Mouse (Mus musculus): ENCODE data around the gene Rfpl4.
A peak's percentile ranks its signal among the peaks of the same experiment; 100 is the strongest.
"Not testable (repeated sequence)": the region's sequence is repeated elsewhere in the genome, so short reads cannot be mapped to it uniquely, and the experiment has no call there.

Rfpl4 gene

DNA sequence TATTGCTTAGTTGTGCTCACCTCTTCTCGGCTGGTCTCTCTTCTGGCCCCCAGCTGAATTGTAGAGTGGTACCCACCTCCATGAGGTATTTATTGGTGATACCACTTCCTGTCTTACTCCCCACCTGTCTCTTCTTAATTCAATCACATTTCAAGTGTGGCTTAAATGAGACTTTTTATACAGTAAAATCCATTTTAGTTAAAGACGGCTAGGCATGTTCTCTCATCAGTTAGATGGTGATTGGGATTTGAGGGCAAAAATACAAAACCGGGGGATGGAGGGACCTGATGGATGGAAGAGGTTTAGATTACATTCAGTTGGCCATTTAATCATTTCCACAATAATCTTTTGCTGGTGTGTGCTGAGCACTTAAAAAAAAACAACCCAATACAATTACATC is at the start of gene Rfpl4:
TSS of gene Rfpl4 (minus strand) at position 101 of the 400 bp plus-strand sequence.
- DNase-seq (ENCODE audit: low spot score in 2 of 2) = no peak

DNA sequence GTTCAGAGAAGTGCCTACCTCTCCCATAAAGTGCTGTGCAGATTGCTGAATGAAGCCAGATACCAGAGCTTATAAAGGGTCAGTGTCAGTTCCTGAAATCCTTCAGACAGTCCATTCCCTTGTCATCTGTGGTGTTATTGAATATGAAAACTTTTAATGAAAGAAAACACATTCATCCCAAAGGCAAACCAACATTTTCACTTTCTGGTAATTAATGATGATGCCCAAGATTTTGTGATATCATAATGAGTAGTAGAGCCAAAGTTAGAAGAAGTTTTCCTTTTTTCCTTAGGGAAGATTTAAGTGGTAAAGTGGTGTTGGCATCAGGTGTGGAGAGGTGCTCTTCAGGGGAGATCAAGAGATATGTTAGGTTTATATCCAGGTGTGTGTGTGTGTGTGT is 32.8 kb upstream of the Rfpl4 start, which contains the start of gene Vmn1r55:
TSS of gene Vmn1r55 (minus strand) at position 101 of the 400 bp plus-strand sequence.
- not testable (repeated sequence) for DNase-seq (ENCODE audit: low spot score in 2 of 2)

DNA sequence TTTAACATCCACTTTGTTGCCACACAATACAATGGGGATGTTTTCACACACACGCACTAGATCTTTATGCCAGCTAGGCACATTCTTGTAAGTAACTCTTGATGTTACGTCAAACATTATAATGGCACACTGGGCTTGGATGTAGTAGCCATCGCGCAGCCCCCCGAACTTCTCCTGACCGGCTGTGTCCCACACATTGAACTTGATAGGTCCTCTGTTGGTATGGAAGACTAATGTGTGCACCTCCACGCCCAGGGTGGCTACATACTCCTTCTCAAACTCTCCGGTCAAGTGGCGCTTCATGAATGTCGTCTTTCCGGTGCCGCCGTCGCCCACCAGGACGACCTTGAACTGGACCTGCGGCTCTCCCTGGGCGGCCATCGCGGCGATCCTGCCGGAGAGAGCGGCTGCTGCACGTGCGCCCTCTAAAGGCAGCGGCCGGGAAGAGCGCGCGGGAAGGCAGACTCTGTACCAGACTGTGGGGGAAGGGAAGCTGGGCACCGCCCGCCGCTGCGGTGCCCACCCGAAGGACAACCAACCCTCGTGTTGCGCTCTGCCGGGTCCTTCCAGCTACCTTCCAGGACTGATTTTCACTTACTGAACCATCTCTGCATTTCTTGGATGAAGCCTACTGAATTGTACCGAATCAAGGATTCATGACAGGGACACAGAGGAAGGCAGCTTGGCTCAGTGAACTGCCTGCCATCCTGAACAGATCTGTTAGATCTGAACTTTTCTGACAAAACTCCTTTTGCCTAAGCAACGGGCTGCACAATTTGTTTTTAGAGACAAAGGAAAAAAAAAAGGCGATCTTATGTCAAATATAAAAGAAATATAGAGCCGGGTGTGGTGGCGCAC is 9.0 kb upstream of the Rfpl4 start, which contains the start of gene Rasl2-9:
TSS of gene Rasl2-9 (minus strand) at position 402 of the 858 bp plus-strand sequence.
- DNase-seq (ENCODE audit: low spot score in 2 of 2) = peak; percentile 63 to 71

DNA sequence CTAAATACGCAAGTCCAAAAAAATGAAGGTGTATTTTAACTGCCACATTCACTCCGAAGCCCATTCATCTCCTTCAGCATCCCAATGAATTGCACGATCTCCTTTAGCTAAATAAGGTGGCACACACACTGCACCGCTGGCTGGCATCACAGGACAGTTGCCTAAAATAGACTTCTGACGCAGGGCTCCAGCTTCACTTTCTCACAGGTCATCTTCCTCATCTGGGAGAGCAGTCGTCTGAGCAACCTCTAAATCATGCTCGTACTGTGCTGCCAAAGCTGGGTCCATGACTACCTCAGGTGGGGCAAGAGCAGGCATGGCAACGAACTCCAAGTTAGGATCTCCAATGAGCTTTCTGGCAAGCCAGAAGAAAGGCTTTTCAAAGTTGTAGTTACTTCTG is 8.3 kb upstream of the Rfpl4 start:
- DNase-seq (ENCODE audit: low spot score in 2 of 2) = peak in 1 of 2 experiments; percentile 42

DNA sequence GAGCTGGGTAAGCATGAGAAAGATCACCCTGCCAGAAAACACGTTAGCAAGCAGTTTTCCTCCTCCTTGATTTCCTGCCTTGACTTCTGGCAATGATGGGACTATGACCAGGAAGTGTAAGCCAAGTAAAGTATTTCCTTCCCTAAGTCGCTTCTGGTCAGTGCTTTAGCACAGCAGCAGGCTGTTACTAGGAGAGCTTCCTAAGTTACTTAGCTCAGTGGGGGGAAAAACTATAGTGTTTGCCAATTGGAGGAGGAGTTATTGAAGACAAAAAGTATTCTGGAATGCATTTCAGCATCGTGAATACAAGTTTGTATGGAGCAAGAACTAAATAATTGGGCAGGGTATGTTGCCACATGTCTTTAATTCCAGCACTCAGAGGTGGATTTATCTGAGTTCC is 4.0 kb downstream of the Rfpl4 start:
- DNase-seq (ENCODE audit: low spot score in 2 of 2) = no peak

DNA sequence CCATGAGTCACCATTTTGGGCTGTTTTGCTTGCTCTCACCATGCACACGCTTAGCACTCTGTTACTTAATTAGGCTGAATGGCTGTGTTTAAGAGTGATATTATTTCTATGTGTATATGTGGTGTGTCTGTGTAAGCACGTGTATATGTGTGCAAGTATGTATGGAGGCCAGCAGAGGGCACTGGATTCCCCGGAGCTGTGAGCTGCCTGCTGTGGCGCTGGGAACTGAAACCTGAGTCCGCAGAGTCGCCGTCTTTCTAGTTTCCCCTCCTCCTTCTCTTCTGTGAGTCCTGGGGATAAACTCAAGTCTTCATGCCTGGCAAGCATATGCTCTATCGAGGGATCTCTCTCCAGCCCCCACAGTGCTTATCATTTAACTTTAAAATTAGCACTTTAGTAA is 7.4 kb downstream of the Rfpl4 start:
- DNase-seq (ENCODE audit: low spot score in 2 of 2) = no peak

DNA sequence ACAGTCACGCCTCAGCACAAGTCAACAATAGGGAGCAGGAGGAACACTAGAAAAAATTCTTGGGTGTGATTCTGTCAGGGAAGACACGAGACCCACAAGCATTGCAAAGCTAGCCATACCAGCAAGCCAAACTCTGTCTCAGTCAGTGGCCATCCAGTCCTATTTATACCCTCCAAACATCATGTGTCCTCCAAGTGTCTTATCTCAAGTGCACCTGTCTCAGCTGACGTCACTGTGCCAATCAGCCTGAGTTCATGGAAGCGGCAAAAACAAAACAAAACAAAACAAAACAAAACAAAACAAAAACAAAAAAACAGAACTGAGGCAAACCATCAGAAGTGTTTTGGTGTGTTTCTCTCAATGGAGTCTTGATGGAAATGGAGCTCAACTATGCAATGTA is 8.5 kb downstream of the Rfpl4 start:
- DNase-seq (ENCODE audit: low spot score in 2 of 2) = no peak

DNA sequence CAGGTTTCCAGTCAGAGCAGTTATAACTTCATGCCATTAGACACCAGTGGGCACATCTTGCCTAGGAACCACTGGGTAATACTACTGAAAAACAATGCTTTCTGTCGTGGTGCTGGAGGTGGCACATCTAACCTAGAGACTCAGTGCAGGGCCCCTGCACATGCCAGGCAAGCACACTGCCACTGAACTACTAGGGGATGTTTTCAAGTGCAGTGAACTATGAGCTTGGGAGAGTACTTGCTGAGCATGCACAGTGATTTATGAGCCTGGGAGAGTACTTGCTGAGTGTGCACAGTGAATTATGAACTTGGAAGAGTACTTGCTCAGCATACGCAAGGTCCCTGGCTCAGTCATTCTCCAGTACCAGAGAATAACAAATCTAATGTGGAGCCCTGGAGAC is 14.2 kb downstream of the Rfpl4 start:
- DNase-seq (ENCODE audit: low spot score in 2 of 2) = no peak

DNA sequence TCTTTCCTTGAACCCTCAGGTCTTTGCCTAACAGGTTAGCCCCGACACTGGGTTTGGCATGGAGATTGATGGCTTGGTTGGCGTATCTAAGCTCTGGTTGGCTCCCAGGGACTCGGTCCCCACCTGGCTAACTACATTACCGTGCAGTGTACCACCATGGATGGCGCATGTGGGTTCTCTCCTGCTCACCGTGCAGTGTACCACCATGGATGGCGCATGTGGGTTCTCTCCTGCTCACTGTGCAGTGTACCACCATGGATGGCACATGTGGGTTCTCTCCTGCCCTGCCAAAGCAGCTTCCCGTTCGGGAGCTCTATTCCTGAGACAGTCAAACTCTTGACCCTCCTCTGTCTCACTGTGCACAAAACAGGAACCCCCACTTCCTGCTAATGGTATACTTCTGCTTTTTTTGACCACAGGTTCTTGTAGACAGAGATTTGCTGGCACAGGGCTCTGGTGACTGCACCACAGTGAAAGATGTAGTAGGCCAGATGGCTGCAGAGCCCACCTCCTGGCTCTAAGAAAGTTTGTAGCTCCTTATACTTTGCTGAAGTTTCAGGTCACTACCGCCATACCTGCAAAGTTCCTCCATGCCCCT is 15.6 kb downstream of the Rfpl4 start:
- peak; percentile 39 to 73 for DNase-seq (ENCODE audit: low spot score in 2 of 2)

DNA sequence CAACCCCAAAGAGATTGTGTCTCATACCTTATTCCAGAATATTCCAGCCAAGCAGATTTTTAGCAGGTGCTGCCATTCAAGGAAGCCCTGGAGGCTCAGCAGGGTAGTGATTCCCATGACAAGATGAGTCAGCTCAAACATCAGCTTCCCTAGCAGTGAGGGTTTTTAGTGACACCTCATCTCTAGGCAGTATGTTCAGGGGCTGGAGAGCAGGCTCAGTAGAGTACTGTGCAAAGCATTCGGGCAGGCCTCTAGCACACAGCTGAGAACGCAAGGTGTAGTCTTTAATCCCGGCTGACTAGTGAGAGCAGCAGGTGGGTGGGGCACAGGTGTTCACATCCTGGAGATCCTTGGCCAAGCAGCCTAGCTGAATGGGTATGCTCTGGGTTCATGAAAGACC is 17.0 kb downstream of the Rfpl4 start:
- DNase-seq (ENCODE audit: low spot score in 2 of 2) = no peak

DNA sequence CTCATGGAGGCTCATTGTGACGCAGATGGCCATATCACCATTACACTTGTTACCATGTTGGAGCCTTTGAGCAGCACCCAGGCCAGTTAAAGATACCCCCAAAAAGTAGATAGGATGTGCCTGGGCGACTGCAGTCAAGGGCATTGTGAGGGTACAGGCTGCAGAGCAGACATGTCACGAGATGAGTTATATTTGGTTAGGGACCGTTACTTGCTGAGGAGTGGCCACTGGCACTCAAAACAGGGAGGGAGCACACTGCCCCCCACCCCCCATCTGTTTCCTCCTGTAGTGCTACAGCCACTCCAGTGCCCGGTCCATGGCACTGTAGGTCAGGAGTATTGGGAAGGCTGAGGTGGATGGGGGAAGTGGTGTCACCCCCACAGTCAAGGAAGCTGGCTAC is 18.0 kb downstream of the Rfpl4 start:
- DNase-seq (ENCODE audit: low spot score in 2 of 2) = no peak

DNA sequence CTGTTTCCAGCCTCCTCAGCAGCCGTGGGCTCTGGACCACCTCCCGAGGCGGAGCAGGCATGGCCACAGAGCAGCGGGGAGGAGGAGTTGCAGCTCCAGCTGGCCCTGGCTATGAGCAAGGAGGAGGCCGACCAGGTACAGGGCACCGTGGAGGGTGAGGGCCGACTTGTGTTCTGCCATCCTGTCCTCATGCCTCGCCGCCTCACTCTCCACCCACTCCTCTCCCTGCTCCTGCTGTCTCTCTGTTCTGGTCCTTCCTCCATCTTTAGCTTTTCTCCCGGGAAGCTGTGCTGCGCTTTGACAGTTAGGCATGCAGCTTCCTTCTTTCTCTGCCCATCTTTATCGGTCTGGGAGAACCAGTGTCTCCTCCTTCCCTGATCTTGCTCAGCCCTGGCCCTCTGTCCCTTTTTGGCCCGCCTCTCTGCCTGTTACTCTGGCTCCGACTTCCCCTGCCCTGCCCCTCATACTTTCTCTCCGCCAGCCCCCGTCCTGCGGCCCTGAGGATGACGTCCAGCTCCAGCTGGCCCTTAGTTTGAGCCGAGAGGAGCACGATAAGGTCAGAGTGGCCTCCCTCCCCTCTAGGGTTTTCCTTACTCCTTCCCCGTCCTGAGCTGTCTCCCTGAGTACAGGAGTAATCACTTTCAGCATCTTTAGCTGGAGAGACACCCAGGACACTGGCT is 23.8 kb downstream of the Rfpl4 start:
- DNase-seq (ENCODE audit: low spot score in 2 of 2) = no peak

DNA sequence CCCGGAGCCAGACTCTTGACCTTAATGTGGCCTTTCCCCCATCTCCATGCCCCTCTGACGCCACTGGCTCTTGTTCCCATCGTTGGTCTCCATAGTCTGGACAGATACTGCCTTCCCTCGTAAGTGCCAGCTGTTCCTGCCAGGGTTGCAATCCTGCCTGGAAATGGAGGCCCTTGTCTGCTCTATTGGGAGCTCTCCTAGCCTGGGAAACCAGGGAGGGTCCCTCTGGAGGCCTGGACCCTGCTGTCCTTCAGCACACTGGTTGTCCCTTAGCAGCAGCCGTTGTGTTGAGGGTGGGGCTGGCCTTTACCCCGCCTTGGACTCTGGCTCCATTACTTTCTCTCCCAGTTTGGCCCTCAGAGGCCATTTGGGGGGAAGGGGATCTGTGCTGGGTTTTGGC is 24.4 kb downstream of the Rfpl4 start:
- no peak for DNase-seq (ENCODE audit: low spot score in 2 of 2)

DNA sequence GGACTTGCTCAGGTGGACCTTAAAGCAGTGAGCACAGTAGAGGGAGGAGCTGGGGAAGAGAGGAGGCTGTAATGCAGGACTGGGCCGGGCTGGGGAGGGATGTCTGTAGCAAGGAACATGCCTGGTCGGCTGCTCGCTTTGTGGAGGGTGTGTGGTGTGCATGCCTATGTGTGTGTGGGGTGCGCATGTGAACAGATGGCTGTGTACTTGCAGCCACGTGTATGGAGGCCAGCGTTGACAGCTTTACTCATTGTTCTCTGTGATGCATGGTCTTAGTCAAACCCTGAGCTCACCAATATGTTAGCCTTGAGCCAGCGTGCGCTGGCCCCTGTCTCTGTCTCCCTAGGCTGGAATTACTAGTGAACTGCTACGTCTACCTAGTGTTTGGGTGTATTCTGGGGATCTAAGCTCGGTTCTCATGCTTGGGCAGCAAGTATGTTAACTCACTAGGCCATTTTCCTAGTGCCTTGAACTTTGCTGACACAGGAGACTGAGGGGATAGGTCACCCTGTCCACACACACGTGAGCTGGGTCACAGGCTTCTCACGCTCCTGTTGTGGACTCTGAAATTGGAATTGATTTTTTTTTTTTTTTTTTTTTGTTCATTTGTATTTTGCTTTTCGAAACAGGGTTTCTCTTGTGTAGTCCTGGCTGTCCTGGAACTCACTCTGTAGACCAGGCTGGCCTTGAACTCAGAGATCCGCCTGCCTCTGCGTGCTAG is 25.6 kb downstream of the Rfpl4 start:
- no peak for DNase-seq (ENCODE audit: low spot score in 2 of 2)

DNA sequence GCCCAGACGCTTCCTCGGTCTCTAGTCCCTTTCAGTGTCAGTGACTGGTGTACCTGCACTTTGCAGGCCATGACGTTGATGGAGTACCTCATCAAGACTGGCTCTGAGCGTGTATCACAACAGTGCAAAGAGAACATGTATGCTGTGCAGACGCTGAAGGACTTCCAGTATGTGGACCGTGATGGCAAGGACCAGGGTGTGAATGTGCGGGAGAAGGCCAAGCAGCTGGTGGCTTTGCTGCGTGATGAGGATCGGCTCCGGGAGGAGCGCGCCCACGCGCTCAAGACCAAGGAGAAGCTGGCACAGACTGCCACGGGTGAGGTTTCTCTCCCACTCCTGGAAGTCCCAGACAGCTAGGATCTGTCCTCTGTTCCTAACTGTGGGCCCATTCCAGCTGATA is 26.9 kb downstream of the Rfpl4 start:
- no peak for DNase-seq (ENCODE audit: low spot score in 2 of 2)

DNA sequence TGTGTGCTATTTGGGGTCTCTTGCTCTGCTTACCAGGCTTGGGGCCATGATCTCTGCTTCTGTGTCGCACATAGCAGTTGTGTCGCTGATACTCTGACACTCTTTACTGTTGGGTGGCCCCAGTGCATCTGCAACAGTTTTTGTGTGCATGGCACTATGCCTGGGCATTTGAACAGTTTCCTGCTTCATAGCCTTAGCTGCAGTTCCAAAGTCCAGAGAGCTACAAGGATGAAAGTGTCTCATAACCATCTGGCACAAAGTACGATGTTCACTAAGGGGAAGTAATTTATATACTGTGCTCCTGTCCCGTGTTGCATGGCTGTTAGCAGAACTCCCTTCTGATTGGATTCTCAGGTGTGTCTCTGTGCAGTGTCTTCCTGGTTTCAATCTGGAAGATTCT is 28.9 kb downstream of the Rfpl4 start:
- DNase-seq (ENCODE audit: low spot score in 2 of 2) = no peak

DNA sequence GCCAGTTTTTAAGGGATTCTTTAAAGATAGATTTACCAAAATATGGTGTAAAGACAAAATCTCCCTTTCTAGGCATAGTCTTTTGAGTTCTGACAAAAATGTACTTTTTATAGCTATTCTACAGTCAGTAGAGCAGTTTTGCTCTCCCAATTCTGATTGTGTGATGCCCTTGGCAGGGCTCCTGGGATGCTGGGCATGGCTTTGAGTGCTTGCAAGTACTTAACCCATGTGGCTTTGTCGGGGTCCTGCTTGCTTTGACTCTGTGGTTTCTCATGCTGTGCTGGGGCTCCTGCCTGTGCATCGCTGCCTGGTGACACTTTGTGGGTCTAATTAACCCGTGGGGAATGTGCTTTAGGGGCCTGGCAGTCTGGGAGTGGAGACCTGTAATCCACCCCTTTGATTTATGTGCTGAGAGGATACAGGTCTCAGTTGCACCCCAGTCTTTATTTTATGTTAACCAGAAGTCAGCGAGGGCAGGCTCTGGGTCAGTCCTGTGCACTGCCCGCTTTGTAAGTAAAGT is 29.8 kb downstream of the Rfpl4 start:
- DNase-seq (ENCODE audit: low spot score in 2 of 2) = no peak

DNA sequence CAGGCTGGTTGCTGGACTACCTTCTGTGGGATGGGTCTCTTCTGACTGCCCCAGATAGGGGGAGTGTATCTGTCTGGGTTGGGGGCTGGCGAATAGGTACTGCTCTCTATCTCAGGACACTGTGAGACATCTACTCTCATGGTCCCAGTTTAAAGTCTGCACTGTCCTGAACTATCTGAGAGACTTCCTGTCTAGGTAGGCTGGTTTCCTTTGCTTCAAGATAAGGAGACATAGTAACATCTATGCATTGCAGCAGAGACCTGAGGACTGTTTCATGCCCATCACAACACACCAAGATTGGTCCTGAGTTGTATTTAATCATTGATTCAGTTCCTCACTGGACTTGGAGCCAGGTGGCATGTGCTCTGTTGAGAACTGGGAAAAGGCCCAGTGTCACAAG is 31.2 kb downstream of the Rfpl4 start:
- no peak for DNase-seq (ENCODE audit: low spot score in 2 of 2)

DNA sequence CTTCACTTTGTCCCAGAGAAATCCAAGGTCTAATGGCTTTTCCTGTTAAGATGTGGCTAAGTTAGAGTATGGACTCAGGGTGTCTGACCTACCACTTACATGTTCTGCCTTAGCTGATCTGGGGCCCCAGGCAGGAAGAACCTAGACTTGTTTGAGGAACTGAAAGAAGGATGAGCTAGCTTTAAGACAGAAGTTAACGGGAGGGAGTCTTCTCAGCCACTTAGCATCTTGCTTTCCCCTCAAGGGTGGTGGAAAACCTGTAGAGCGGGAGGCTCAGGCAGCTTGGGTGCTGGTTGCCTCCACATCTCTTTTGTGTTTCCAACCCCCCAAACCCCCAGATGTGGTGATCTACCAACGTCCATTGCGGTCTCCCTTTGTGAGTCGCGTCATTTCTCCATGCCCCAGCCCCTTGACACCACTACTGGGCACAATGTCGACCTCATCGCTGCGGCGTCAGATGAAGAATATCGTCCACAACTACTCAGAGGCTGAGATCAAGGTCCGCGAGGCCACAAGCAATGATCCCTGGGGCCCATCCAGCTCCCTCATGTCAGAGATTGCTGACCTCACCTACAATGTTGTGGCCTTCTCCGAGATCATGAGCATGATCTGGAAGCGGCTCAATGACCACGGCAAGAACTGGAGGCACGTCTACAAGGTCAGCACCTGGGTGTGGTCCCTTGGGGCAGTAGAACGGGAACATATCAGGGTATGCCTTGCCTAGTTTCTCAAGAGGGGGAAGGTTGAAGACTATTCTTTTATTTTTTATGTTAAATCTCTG is 33.2 kb downstream of the Rfpl4 start:
- DNase-seq (ENCODE audit: low spot score in 2 of 2) = peak in 1 of 2 experiments; percentile 49

DNA sequence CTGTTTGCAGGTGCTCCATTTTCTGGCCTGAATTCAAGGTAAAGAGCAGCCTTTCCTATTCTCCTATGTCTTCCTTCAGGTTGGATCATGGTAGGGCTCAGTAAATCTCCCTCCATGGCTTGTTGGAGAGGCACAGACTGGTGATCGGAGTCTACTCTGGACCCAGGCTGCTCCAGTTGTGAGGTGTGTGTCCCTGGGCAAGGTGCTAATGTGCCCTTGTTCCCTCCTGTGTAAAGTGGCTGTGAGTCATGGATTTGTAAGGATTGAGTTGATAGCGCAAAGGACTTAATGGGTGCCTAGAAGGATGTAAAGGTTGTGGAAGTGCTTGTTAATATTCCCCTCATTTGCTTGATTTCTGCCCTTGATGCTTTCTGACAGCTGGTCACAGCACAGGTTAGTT is 34.8 kb downstream of the Rfpl4 start:
- DNase-seq (ENCODE audit: low spot score in 2 of 2) = no peak

DNA sequence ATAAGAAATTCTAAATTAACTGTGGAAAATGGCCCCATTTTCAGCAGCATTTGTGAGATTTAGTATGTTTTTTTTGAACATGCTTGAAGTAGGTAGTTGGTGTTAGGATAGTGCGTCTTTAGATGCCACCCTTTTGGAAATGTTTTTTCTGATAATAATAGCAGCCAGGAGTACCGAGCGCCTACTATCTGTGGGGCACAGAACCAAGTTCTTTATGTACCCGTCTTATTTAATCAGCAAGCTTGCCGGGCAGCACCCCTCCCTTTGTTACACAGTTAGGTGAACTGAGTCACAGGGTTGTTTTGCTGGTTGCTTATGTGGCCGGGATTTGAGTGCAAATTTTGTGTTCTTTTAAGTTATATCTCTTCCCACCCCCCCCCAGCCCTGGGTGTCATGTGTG is 35.5 kb downstream of the Rfpl4 start:
- no peak for DNase-seq (ENCODE audit: low spot score in 2 of 2)

Measured in heart, adult 9 months (tissue).